Mouse (Mus musculus) neural tube, embryonic 11.5 days (tissue): ENCODE data around the gene Zmym3. TPM values are rescaled to one million over a fixed set of nuclear protein-coding genes. Genes with fewer than 3 reads are reported as not detected.

Experiments used
- ATAC-seq: fragments of 200-750 bp; cut with Nextera tagmentation; 2 replicates; pipeline ENCODE4 v1.8.0; 2017; ENCODE audit warnings: moderate number of reproducible peaks, mild to moderate bottlenecking, moderate TSS enrichment, moderate library complexity; ENCODE audit not compliant: insufficient read depth, low FRiP score, low TSS enrichment
- DNase-seq: peaks from one replicate; pipeline ENCODE4 v3.0.0-alpha.2; 2015; ENCODE audit warnings: low spot score
- H3K27ac ChIP-seq: fragments of 300-500 bp; sonication (generic); 2 replicates; pipeline ENCODE4 v1.5.1; 2014; ENCODE audit warnings: low read depth, mild to moderate bottlenecking, low read length
- H3K27me3 ChIP-seq: fragments of 300-500 bp; sonication (generic); 2 replicates; pipeline ENCODE4 v1.6.1; 2014; ENCODE audit warnings: mild to moderate bottlenecking, low read length, mixed read lengths; ENCODE audit not compliant: control insufficient read depth, insufficient read depth
- H3K36me3 ChIP-seq: fragments of 300-500 bp; sonication (generic); 2 replicates; pipeline ENCODE4 v1.6.1; 2014; ENCODE audit warnings: mild to moderate bottlenecking, low read length, moderate library complexity, mixed read lengths; ENCODE audit not compliant: control insufficient read depth, insufficient read depth
- H3K4me1 ChIP-seq: fragments of 300-500 bp; sonication (generic); 2 replicates; pipeline ENCODE4 v1.6.1; 2014; ENCODE audit warnings: low read length, mixed read lengths; ENCODE audit not compliant: control insufficient read depth, insufficient read depth
- H3K4me2 ChIP-seq: fragments of 300-500 bp; sonication (generic); 2 replicates; pipeline ENCODE4 v1.6.1; 2014; ENCODE audit warnings: low read depth, mild to moderate bottlenecking, moderate library complexity
- H3K4me3 ChIP-seq: fragments of 300-500 bp; sonication (generic); 2 replicates; pipeline ENCODE4 v1.5.1; 2014; ENCODE audit warnings: low read depth, low read length
- H3K9ac ChIP-seq: fragments of 300-500 bp; sonication (generic); 2 replicates; pipeline ENCODE4 v1.6.1; 2014; ENCODE audit warnings: mild to moderate bottlenecking, low read length
- H3K9me3 ChIP-seq: fragments of 300-500 bp; sonication (generic); 2 replicates; pipeline ENCODE4 v1.6.1; 2016; ENCODE audit warnings: low read length; ENCODE audit not compliant: control insufficient read depth
- WGBS: fragments of 180-500 bp; shearing (Covaris S2); extraction: QIAGEN DNeasy Blood & Tissue Kit; methylation state at CpG from one replicate; pipeline ENCODE4 v1.1.7; 2014; 5-methylcytosine and 5-hydroxymethylcytosine counted together
- polyA plus RNA-seq: library from polyadenylated mRNA; unstranded; fragments of >200 nt; fragmentation: Nextera tagmentation; extraction: Ambion mirVana; gene quantifications from 2 replicates; pipeline ENCODE4 v1.2.1, GENCODE M21; 2014

Gene Zmym3
- polyA plus RNA-seq, 1 experiment from 2014 or later, result 25.7 TPM

- H3K36me3 ChIP-seq, result no peaks in the 10 kb centered on the region
- no peak overlapping the region for H3K4me3 ChIP-seq
- DNase-seq, result no peak
- H3K27ac ChIP-seq, result no peak overlapping the region
- no peak overlapping the region for H3K9ac ChIP-seq
- WGBS, result 82% methylated on average over 2 of the region's 2 CpGs
- no peaks in the 10 kb centered on the region for H3K9me3 ChIP-seq
- no peaks in the 10 kb centered on the region for H3K27me3 ChIP-seq
- no peak for ATAC-seq
- no peaks in the 10 kb centered on the region for H3K4me1 ChIP-seq
- no peak overlapping the region for H3K4me2 ChIP-seq
Observed at GRCm38 (mm10) chrX:101423462-101423861, 2.8 kb upstream of the Zmym3 start.

DNA sequence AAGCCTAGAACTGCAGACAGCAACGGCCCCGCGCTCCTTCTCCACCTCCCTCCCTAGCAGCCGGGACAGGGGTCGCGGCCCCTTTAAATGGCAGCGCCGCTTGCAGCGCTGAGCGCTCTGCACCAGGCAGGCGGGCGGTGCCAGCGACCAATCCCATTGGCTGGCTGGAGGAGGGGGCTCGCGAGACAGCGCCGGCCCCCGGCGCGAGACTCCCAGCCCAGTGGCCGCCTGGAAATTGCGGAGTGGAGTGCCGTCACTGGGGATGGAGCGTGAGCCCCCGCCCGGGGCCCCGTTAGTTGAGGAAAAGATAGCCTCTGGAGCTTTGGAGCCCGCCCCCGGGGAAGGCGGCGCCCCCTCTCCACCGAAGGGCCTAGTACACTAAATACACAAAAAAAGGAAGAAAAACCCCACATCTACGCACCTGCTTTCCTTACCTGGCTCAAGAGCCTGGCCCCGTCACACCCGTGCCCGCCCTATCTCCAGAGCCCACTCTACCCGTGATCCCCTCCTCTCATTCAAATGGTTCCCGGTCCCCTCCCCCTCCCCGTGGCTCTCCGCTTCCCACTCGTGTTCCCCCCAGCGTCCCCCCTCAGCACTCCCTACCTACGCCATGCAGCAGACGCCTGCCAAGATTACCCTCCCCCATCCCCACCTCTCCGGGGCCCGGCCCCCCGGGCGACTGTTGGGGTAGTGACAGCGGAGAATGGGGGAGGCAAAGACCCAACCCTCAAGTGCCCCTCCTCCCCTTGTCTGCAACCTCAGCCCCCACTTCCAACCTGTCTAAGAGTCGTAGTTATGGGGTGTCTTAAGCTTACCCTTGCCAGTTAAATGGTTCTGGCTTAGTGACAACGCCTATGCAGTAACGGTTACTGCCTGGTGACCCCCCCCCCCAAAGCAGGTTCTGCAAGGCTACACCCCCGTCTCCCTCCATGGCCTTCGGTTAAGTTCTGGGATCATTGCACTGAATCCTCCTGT is 637 bp downstream of the Zmym3 start:
- Histone ChIP-seq H3K4me2 (peak overlapping the region; percentile 52), H3K4me3 (peak overlapping the region; percentile 52), H3K9me3 (no peaks in the 10 kb centered on the region), H3K9ac (peak overlapping the region; percentile 60), H3K36me3 (no peaks in the 10 kb centered on the region), H3K27ac (no peak overlapping the region), H3K4me1 (no peaks in the 10 kb centered on the region), H3K27me3 (no peaks in the 10 kb centered on the region)
- peak; percentile 87 for DNase-seq
- peak; percentile 95 for ATAC-seq
- WGBS, result 14% methylated on average over 48 of the region's 54 CpGs

DNA sequence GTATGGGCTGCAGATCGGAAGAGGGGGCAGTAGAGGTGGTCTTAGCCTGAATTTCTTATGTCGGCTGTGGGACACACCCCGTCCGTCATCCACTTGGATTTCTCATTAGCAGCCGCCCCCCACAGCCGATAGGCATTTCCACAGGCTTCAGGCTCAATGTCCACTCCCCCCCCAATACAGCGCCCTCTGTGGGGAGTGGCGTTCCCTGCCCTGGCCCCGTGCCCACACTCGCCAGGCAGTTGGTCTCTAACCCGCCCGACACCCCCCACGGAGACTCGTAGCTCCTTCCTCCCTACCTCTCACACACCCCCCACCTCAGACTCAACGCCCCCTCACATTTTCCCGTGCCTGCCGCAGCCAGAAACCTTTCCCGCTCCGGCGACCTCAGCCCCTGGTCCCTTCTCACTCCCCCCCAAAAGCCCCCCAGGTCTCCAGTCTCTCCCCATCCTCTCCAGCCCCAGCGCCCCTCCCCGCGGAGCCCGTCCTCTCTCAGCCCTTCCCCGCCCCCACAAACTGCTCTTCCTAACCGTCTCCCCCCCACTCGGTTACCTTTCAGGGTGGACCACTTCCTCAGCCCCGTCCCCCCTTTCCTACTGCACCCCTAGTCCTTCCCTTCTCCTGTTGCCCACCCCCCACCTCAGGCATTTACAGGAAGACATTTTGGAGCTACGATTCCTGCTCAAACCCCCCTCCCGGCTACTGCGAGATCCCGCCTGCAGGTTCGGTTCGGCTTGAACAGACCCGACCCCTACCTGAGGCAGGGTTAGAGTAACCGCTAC is 1.5 kb downstream of the Zmym3 start:
- Histone ChIP-seq H3K9me3 (no peaks in the 10 kb centered on the region), H3K9ac (peak overlapping the region; percentile 60), H3K4me2 (peak overlapping the region; percentile 52), H3K4me1 (no peaks in the 10 kb centered on the region), H3K4me3 (peak overlapping the region; percentile 52), H3K36me3 (no peaks in the 10 kb centered on the region), H3K27me3 (no peaks in the 10 kb centered on the region), H3K27ac (no peak overlapping the region)
- DNase-seq (peak; percentile 39), ATAC-seq (no peak; the same call in 1 of the 2 replicates)
- 26% methylated on average over 29 of the region's 36 CpGs for WGBS

DNA sequence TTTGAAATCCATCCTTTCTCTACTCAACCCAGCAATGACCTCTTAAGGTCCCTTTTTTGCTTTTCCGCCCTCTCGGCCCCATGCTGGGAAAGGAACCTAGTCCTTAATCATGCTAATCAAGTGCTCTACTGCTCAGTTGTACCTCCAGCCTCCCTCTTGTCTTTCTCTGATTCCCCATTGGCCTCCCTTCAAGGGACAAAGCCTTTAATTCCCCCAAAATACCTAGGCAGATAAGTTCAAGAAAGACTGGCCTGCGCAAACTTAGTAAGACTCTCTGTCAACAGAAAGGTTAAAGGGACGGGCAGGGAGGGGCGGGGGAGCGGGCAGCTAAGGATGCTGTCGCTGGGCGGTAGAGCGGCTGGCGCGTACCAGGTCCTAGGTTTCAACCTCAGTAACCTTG is 24.2 kb downstream of the Zmym3 start:
- Histone ChIP-seq H3K4me2 (no peak overlapping the region; the same call in 1 of the 2 replicates), H3K27ac (no peak overlapping the region), H3K4me1 (no peaks in the 10 kb centered on the region), H3K4me3 (no peak overlapping the region), H3K36me3 (no peaks in the 10 kb centered on the region), H3K9me3 (no peaks in the 10 kb centered on the region), H3K9ac (no peak overlapping the region), H3K27me3 (peaks cover 7% of the 10 kb centered on the region; the same call in 1 of the 2 replicates)
- 31% methylated on average over 11 of the region's 11 CpGs for WGBS
- no peak for DNase-seq
- ATAC-seq, result no peak

- ATAC-seq (no peak), DNase-seq (no peak)
- Histone ChIP-seq H3K4me2 (no peak overlapping the region), H3K27me3 (peaks cover 7% of the 10 kb centered on the region; the same call in 1 of the 2 replicates), H3K9me3 (no peaks in the 10 kb centered on the region), H3K27ac (no peak overlapping the region), H3K36me3 (no peaks in the 10 kb centered on the region), H3K9ac (no peak overlapping the region), H3K4me1 (no peaks in the 10 kb centered on the region), H3K4me3 (no peak overlapping the region)
- WGBS, result 69% methylated on average over 2 of the region's 2 CpGs
Observed at GRCm38 (mm10) chrX:101394341-101394740, 26.3 kb downstream of the Zmym3 start.

DNA sequence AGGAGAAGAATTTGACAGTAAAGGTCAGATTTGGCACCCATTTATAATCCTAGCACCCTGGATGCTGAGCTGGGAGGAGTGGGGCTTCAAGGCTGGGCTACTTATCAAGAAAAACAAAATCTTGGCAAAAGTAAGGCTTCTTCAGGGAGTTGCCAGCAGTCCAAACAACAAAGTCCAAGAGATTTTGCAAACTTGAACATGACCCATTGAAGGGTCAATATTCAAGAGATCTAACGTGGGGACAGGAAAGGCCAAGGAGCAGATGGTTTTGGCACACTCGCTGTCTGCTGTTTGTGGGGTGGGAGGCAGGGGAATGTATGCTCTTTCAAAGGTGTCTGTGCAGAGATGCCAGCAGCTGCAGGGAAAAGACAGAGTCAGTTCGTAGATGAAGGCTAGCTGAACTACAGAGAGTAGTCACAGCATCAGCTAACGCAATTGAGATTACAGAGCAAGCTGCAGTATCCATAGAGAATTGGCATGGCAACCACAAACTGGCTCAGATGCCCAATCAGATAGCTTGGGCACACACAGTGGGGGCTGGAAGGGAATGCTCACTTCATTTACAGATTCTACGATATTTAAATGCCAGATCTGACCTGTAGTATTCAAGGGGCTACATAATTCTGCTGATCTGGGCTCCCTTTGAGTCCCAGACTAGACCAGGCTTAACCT is 31.6 kb downstream of the Zmym3 start:
- H3K27ac ChIP-seq, result no peak overlapping the region
- H3K9me3 ChIP-seq, result no peaks in the 10 kb centered on the region
- ATAC-seq (no peak), DNase-seq (no peak)
- no peaks in the 10 kb centered on the region for H3K4me1 ChIP-seq
- H3K36me3 ChIP-seq, result no peaks in the 10 kb centered on the region; the same call in 1 of the 2 replicates
- WGBS, result 71% methylated on average over 5 of the region's 5 CpGs
- H3K4me2 ChIP-seq, result no peak overlapping the region
- no peak overlapping the region for H3K9ac ChIP-seq
- H3K4me3 ChIP-seq, result no peak overlapping the region
- H3K27me3 ChIP-seq, result peaks cover 16% of the 10 kb centered on the region

DNA sequence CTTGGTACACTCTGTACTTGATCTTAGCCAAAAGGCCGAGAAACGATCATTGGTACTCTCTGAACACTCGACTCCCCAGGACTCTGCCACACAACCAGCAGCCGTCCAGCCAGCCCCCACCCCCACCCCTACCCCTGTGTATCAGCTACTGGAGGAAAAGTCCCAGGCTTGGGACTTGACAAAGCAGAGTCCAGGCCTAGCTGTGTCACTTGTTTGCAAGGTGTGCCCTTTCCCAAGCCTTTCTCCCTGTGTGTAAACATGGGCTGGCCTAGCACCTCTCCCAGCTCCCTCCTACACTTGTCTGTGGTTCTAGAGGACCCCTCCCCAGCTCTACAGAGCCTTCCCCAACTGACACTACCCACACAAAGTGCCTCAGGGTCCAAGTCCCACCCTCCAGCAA is 34.4 kb downstream of the Zmym3 start:
- Histone ChIP-seq H3K9me3 (no peaks in the 10 kb centered on the region), H3K27ac (no peak overlapping the region), H3K4me2 (no peak overlapping the region), H3K36me3 (no peaks in the 10 kb centered on the region; the same call in 1 of the 2 replicates), H3K9ac (no peak overlapping the region), H3K4me1 (no peaks in the 10 kb centered on the region), H3K4me3 (no peak overlapping the region), H3K27me3 (peaks cover 37% of the 10 kb centered on the region)
- no peak for ATAC-seq
- DNase-seq, result no peak
- WGBS, result 21% methylated on average over 4 of the region's 4 CpGs

DNA sequence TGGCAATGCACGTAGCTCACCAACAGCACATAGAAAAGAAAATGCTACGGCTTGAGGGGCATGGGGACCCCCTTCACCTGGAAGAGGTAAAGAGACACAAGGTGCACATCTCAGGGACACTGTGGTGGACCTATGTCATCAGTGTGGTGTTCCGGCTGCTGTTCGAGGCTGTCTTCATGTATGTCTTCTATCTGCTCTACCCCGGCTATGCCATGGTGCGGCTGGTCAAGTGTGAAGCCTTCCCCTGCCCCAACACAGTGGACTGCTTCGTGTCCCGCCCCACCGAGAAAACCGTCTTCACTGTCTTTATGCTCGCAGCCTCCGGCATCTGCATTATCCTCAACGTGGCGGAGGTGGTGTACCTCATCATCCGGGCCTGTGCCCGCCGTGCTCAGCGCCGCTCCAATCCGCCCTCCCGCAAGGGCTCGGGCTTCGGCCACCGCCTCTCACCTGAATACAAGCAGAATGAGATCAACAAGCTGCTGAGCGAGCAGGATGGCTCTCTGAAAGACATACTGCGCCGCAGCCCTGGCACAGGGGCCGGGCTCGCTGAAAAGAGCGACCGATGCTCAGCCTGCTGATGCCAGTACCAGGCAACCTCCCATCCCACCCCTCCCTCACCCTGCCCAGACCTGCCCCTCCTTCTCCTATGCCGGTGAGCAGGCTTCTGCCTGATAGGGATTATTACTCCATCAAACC is 36.1 kb downstream of the Zmym3 start:
- WGBS, result 13% methylated on average over 30 of the region's 32 CpGs
- ATAC-seq, result no peak
- peak overlapping the region; percentile 28 for H3K4me2 ChIP-seq
- peaks cover 37% of the 10 kb centered on the region for H3K27me3 ChIP-seq
- no peak for DNase-seq
- H3K9ac ChIP-seq, result no peak overlapping the region
- H3K4me1 ChIP-seq, result no peaks in the 10 kb centered on the region
- H3K36me3 ChIP-seq, result no peaks in the 10 kb centered on the region; the same call in 1 of the 2 replicates
- no peak overlapping the region for H3K27ac ChIP-seq
- peak overlapping the region; percentile 13; the same call in 1 of the 2 replicates for H3K4me3 ChIP-seq
- H3K9me3 ChIP-seq, result no peaks in the 10 kb centered on the region
